Mouse (Mus musculus): ENCODE measurements around the gene Bbip1.

- TF ChIP-seq CTCF (IDR thresholded peaks at IDR 0.05; ENCODE audit: control insufficient read depth, insufficient read depth, insufficient replicate concordance, low read depth, low read length), result no peak
- no peak for TF ChIP-seq POLR2A (IDR thresholded peaks at IDR 0.05; ENCODE audit: control insufficient read depth, low read depth, low read length)
Measured at GRCm38 (mm10) chr19:53993860-53994259, 49.4 kb upstream of the Bbip1 start.
